Mouse (Mus musculus) G1E (cell line): ENCODE results near the gene Acp5.

ENCODE experiments used
- CTCF ChIP-seq: IDR thresholded peaks from 2 replicates; pipeline ENCODE4 v1.5.1; 2012; ENCODE audit warnings: low read depth, low read length, inconsistent platforms, mixed read lengths
- POLR2AphosphoS5 ChIP-seq: IDR thresholded peaks from 2 replicates; pipeline ENCODE4 v1.6.1; 2012; ENCODE audit warnings: low read depth, low read length, inconsistent platforms; ENCODE audit not compliant: insufficient replicate concordance

DNA sequence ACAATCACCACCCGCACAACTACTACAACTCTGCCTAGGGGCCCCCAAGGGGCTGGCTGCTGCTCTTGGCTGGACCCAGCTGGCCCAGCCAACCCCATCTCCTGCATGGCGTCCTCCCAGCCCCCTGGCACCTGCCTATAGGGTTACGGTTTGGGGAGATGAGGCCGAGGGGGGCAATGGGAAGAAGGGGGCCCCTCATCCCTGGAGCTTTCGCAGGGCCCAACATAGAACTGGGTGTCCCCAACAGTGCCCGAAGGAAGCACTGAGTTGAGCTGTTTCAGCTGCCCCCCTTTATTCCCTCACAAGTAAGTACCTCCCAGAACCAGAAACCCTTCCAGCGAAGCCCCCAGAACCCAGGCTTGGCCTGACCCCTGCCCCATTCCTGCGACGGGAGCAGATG is 27.3 kb downstream of the Acp5 start:
- TF ChIP-seq CTCF = no peak
- TF ChIP-seq POLR2AphosphoS5 = no peak
